Mouse (Mus musculus) heart, adult 2 months (tissue): Measurements from ENCODE around the gene Ndufa8.

Experiments
- CTCF ChIP-seq: fragments of 200-600 bp; IDR thresholded peaks from 2 replicates; pipeline ENCODE4 v1.8.1; 2022; ENCODE audit warnings: antibody characterized with exemption, mild to moderate bottlenecking, moderate library complexity
- EP300 ChIP-seq: fragments of 200-500 bp; IDR thresholded peaks from 2 replicates; pipeline ENCODE4 v1.6.1; 2011; ENCODE audit warnings: low read depth, low read length, control low read depth; ENCODE audit not compliant: insufficient read depth
- POLR2A ChIP-seq: fragments of 200-500 bp; IDR thresholded peaks from 2 replicates; pipeline ENCODE4 v1.6.1; 2011; ENCODE audit warnings: mild to moderate bottlenecking, low read depth, low read length, control low read depth; ENCODE audit not compliant: insufficient read depth

DNA sequence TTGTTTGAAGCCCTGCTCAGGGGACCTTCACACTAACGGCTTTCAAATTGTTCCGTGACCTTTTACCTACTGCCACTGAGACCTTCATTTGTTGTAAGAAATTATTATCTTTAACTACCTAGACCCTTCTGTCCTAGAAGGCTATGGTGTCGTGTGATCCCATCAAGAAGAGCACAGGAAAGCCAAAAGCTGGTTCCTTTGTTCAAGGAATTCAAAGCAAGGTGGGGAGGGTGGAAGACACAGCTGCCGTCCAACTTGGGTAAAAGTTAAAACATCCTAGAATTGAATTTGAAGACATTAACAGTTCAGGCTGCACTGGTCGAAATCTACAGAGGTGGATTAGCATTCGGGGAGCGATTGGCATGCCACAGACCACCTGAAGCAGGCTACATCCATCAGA, 15.2 kb downstream of the Ndufa8 start:
- TF ChIP-seq POLR2A (no peak), EP300 (0 out of 2 replicates have a peak, but pooled peaks have one; percentile 24), CTCF (no peak)
